Comparison of ENCODE assay signal across 9 mouse cellular contexts in the genomic region with DNA sequence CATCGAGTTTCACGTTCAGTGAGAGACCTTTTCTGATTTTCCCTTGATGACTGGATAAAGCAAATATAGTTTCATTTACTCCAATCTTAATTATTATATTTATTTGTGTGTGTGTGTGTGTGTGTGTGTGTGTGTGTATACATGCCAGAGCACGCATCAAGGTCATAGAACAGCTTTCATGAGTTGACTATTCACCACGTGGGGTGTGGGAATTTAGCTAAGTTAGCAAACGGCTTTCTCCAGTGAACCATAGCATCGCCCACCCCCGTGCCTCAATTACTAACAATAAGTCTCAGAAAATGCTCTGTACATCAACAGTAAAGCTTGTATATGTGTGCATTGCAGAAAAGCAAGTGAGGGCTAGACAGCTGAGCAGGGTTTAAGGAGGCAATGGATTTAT. TPM values are rescaled to one million over a fixed set of nuclear protein-coding genes. Genes with fewer than 3 reads are reported as not detected.
DNase-seq lines count a peak whose midpoint lies in the region; ATAC-seq and TF ChIP-seq lines count a peak whose summit lies in the region.
"Had no signal": no experiment of that assay in that cellular context is flagged by ENCODE, and none has a peak within 500 bp of the region (broad histone marks: within the 10 kb centered on the region; RNA-seq: fewer than 3 reads in every experiment).

No protein-coding gene starts in this region.

- no peak overlapping the region for H3K27ac ChIP-seq in neural tube, embryonic 12.5 days
- no peak overlapping the region for H3K27ac ChIP-seq in hindbrain, embryonic 13.5 days
- no peak overlapping the region for H3K27ac ChIP-seq in liver, embryonic 14.5 days
- no peak overlapping the region for H3K27ac ChIP-seq in stomach, postnatal 0 days (replicated peaks)

- TF ChIP-seq CTCF in liver, embryonic 14.5 days (IDR thresholded peaks at IDR 0.05; ENCODE audit: low read depth): no peak
- TF ChIP-seq CTCF in stomach, postnatal 0 days (IDR thresholded peaks at IDR 0.05; ENCODE audit: low read depth): no peak

- H3K4me1 ChIP-seq in neural tube, embryonic 12.5 days: 0 out of 2 replicates have a peak, but pooled peaks cover 3% of the 10 kb centered on the region
- H3K4me1 ChIP-seq in hindbrain, embryonic 13.5 days (replicated peaks): peaks cover 14% of the 10 kb centered on the region
- H3K4me1 ChIP-seq in liver, embryonic 14.5 days (replicated peaks; ENCODE audit: control insufficient read depth in 2 of 2, insufficient read depth in 2 of 2, low read length in 1 of 2): peaks cover 17 to 37% of the 10 kb centered on the region in 2 experiments
- no peaks in the 10 kb centered on the region for H3K4me1 ChIP-seq in stomach, postnatal 0 days (replicated peaks; ENCODE audit: control insufficient read depth, insufficient read depth)

- H3K9ac ChIP-seq in neural tube, embryonic 12.5 days: no peak overlapping the region
- H3K9ac ChIP-seq in hindbrain, embryonic 13.5 days: no peak overlapping the region
- H3K9ac ChIP-seq in liver, embryonic 14.5 days (replicated peaks): no peak overlapping the region; the same call in 1 of the 2 replicates
- H3K9ac ChIP-seq in stomach, postnatal 0 days (ENCODE audit: low read length): no peak overlapping the region

- no peak for ATAC-seq in neural tube, embryonic 12.5 days (ENCODE audit: low FRiP score, low read depth)
- ATAC-seq in hindbrain, embryonic 13.5 days (ENCODE audit: low FRiP score): peak; percentile 38; the same call in 1 of the 2 replicates
- no peak for ATAC-seq in liver, embryonic 14.5 days (ENCODE audit: insufficient read depth)
- no peak for ATAC-seq in stomach, postnatal 0 days (ENCODE audit: low FRiP score, low TSS enrichment)

- 58% methylated on average over 7 of the region's 7 CpGs for WGBS in neural tube, embryonic 12.5 days
- 47% methylated on average over 7 of the region's 7 CpGs for WGBS in hindbrain, embryonic 13.5 days
- 63% methylated on average over 7 of the region's 7 CpGs for WGBS in liver, embryonic 14.5 days (ENCODE audit: insufficient replicate concordance)
- 52% methylated on average over 7 of the region's 7 CpGs for WGBS in stomach, postnatal 0 days

- no peak for DNase-seq in neural tube, embryonic 10.5 days (ENCODE audit: extremely low spot score, low spot score)
- no peak for DNase-seq in liver, embryonic 14.5 days (ENCODE audit: low read depth in 3 of 3, low spot score in 3 of 3)
- no peak for DNase-seq in stomach, postnatal 0 days (ENCODE audit: low spot score)
- DNase-seq in adrenal gland, postnatal 4 days (ENCODE audit: low spot score in 2 of 2): no peak
- DNase-seq in thymus, postnatal 10 days (ENCODE audit: low spot score in 2 of 2): no peak
- no peak for DNase-seq in cerebellum, postnatal 10 days
- DNase-seq: cerebellum, adult 9-11 months had no signal

- H3K4me3 ChIP-seq in neural tube, embryonic 12.5 days: no peak overlapping the region
- peak overlapping the region; percentile 38; the same call in 1 of the 2 replicates for H3K4me3 ChIP-seq in hindbrain, embryonic 13.5 days
- no peak overlapping the region for H3K4me3 ChIP-seq in liver, embryonic 14.5 days (ENCODE audit: insufficient read depth in 1 of 2, low read depth in 2 of 2, low read length in 2 of 2)
- no peak overlapping the region for H3K4me3 ChIP-seq in stomach, postnatal 0 days (ENCODE audit: low read depth, low read length)

- no peaks in the 10 kb centered on the region for H3K36me3 ChIP-seq in neural tube, embryonic 12.5 days
- no peaks in the 10 kb centered on the region for H3K36me3 ChIP-seq in hindbrain, embryonic 13.5 days
- H3K36me3 ChIP-seq in liver, embryonic 14.5 days (replicated peaks; ENCODE audit: control insufficient read depth, insufficient read depth, low read depth): no peaks in the 10 kb centered on the region
- H3K36me3 ChIP-seq in stomach, postnatal 0 days (ENCODE audit: control insufficient read depth, insufficient read depth, low read length): no peaks in the 10 kb centered on the region

- no peaks in the 10 kb centered on the region for H3K9me3 ChIP-seq in neural tube, embryonic 12.5 days
- H3K9me3 ChIP-seq in hindbrain, embryonic 13.5 days: no peaks in the 10 kb centered on the region
- no peaks in the 10 kb centered on the region for H3K9me3 ChIP-seq in liver, embryonic 14.5 days (ENCODE audit: control insufficient read depth, low read length)
- H3K9me3 ChIP-seq in stomach, postnatal 0 days (ENCODE audit: control insufficient read depth, low read length): no peaks in the 10 kb centered on the region

- TF ChIP-seq EP300 in liver, embryonic 14.5 days (IDR thresholded peaks at IDR 0.05; ENCODE audit: low read depth): no peak
- TF ChIP-seq EP300 in stomach, postnatal 0 days (optimal IDR thresholded peaks at IDR 0.05): no peak

- no peaks in the 10 kb centered on the region for H3K27me3 ChIP-seq in neural tube, embryonic 12.5 days (replicated peaks)
- 0 out of 2 replicates have a peak, but pooled peaks cover 7% of the 10 kb centered on the region for H3K27me3 ChIP-seq in hindbrain, embryonic 13.5 days
- no peaks in the 10 kb centered on the region for H3K27me3 ChIP-seq in liver, embryonic 14.5 days (ENCODE audit: control insufficient read depth, insufficient read depth, low read length)
- no peaks in the 10 kb centered on the region for H3K27me3 ChIP-seq in stomach, postnatal 0 days (ENCODE audit: control insufficient read depth, insufficient read depth, low read length)

- peak overlapping the region; percentile 56 for H3K4me2 ChIP-seq in neural tube, embryonic 12.5 days (replicated peaks)
- peak overlapping the region; percentile 63 for H3K4me2 ChIP-seq in hindbrain, embryonic 13.5 days
- peak overlapping the region; percentile 63 for H3K4me2 ChIP-seq in liver, embryonic 14.5 days (ENCODE audit: low read depth)
- H3K4me2 ChIP-seq in stomach, postnatal 0 days (replicated peaks; ENCODE audit: low read depth): 0 out of 2 replicates have a peak overlapping the region, but pooled peaks have one; percentile 40

RNA-seq across cellular contexts. Expression of a gene that starts 33.0 kb away (rescaled TPM):
- not detected in 2 replicates for polyA plus RNA-seq in neural tube, embryonic 12.5 days (2016; fragmentation: Nextera tagmentation; extraction: Ambion mirVana)
- 0.06 and 0.23 TPM in 2 replicates for polyA plus RNA-seq in hindbrain, embryonic 13.5 days (2015; fragmentation: Nextera tagmentation; extraction: Ambion mirVana)
- polyA plus RNA-seq in liver, embryonic 14.5 days (2012; rRNA removed): 0.04 and 0.09 TPM in 2 replicates
- 0.04 and 0.11 TPM in 2 replicates for polyA plus RNA-seq in liver, embryonic 14.5 days (2014; fragmentation: Nextera tagmentation; extraction: Ambion mirVana)
- 0.30 and 0.39 TPM in 2 replicates for polyA plus RNA-seq in stomach, postnatal 0 days (2015; fragmentation: Nextera tagmentation; extraction: Ambion mirVana)
- 10 to 100 TPM in 1 of 2 experiments, 1 to 10 TPM in 1; 9.3 to 10.2 TPM for total RNA-seq in adrenal gland, postnatal 4 days (2021)
